Mouse (Mus musculus): ENCODE data around the gene Gm12258. TPM values are rescaled to one million over a fixed set of nuclear protein-coding genes. Genes with fewer than 3 reads are reported as not detected.
A peak's percentile ranks its signal among the peaks of the same experiment; 100 is the strongest.
"Not testable (repeated sequence)": the region's sequence is repeated elsewhere in the genome, so short reads cannot be mapped to it uniquely, and the experiment has no call there.

Gene Gm12258
- total RNA-seq, 1 experiment: 4.7 TPM

DNA sequence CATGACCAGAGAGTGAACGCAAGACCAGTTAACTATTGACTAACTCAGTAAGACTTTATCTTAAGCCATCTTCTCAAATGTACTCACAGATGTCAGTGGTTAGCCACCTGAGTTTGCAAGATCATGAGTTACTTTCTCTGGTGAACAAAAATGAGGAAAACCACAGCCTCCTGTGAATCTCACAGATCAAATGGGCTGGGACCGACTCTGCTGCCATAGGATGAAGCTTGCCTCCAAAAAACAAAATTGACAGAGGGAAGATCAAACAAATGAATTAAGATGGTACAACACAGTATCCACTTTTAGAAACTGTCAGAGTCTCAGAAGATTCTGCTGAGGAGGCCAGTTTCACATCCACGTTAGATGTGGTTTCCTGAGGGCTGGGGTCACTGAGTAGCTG is 17.2 kb upstream of the Gm12258 start:
- H3K36me3 ChIP-seq (ENCODE audit: control insufficient read depth, insufficient read depth, low read length, poor library complexity, severe bottlenecking): no peaks in the 10 kb centered on the region
- DNase-seq (ENCODE audit: low read depth, low spot score): no peak
- TF ChIP-seq MAFK (IDR thresholded peaks at IDR 0.05; ENCODE audit: insufficient read depth, low read depth, low read length) (no peak), HCFC1 (IDR thresholded peaks at IDR 0.05; ENCODE audit: borderline replicate concordance, insufficient read depth, low read length) (no peak), ZC3H11A (IDR thresholded peaks at IDR 0.05; ENCODE audit: borderline replicate concordance, low read depth, low read length) (no peak), ZNF384 (IDR thresholded peaks at IDR 0.05; ENCODE audit: low read depth, low read length) (no peak), CHD2 (IDR thresholded peaks at IDR 0.05; ENCODE audit: low read depth, low read length) (no peak)
- in situ Hi-C loops (cut with MboI; ENCODE audit: low sequenced_read_pairs in 2 of 2, unreplicated experiment in 2 of 2): no loop called here
- H3K4me3 ChIP-seq (ENCODE audit: insufficient read depth in 1 of 2, low read depth in 1 of 2, low read length in 2 of 2, poor library complexity in 1 of 2, severe bottlenecking in 1 of 2): no peak overlapping the region
- H3K4me1 ChIP-seq (ENCODE audit: control insufficient read depth in 2 of 2, insufficient read depth in 2 of 2, low read length in 2 of 2, poor library complexity in 1 of 2): no peaks in the 10 kb centered on the region
- no peak overlapping the region for H3K9ac ChIP-seq (ENCODE audit: insufficient read depth, low read depth, low read length, poor library complexity, severe bottlenecking)
- H3K27ac ChIP-seq (ENCODE audit: insufficient read depth, low read depth, low read length, poor library complexity, severe bottlenecking): no peak overlapping the region
- H3K9me3 ChIP-seq (ENCODE audit: control insufficient read depth, insufficient read depth, low read depth, low read length): no peaks in the 10 kb centered on the region

DNA sequence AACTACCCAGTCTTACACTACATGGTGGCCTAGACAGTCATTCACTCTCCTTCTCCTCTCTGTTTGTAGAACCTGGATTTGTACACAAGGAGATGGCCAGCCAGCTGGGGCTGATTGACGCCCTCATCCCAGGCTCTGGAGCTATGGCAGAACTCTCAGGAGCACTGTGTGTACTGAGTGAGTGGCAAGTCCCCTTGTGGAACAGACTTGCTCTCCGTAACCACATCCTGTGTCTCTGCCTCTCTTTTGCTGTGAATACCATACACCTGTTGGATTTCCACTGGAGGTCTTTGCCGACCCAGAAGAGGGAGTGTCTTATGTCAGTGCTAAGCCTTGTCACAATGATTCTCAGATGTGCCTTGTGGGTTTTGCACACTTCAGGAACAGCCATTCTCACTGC is 14.4 kb upstream of the Gm12258 start:
- in situ Hi-C loops (cut with MboI; ENCODE audit: low sequenced_read_pairs in 2 of 2, unreplicated experiment in 2 of 2); H3K27ac ChIP-seq (ENCODE audit: insufficient read depth, low read depth, low read length, poor library complexity, severe bottlenecking); DNase-seq (ENCODE audit: low read depth, low spot score); H3K9me3 ChIP-seq (ENCODE audit: control insufficient read depth, insufficient read depth, low read depth, low read length); H3K4me3 ChIP-seq (ENCODE audit: insufficient read depth in 1 of 2, low read depth in 1 of 2, low read length in 2 of 2, poor library complexity in 1 of 2, severe bottlenecking in 1 of 2); H3K4me1 ChIP-seq (ENCODE audit: control insufficient read depth in 2 of 2, insufficient read depth in 2 of 2, low read length in 2 of 2, poor library complexity in 1 of 2); H3K9ac ChIP-seq (ENCODE audit: insufficient read depth, low read depth, low read length, poor library complexity, severe bottlenecking); H3K36me3 ChIP-seq (ENCODE audit: control insufficient read depth, insufficient read depth, low read length, poor library complexity, severe bottlenecking): not testable (repeated sequence)

DNA sequence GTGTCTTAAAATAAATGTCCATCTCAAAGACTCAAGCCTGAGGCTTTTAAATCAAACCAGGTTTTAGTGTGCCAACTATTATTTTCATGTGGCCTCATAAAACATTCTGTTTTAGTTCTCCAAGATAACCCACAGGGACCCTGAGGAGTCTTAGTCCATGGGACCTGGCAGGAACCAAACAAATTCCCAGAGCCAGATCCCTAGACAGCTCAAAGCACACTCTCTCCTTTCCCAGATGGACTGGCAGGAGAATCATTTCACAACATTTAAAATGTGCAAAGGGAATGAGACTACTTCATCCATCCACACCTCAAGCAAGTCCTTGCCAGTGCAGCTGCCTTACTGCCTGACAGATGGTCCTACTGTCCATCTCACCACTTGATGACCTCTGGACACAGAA is 8.0 kb upstream of the Gm12258 start, which contains the start of gene Olfr311:
Gene Olfr311, plus strand, starts transcription at position 301 of the 400 bp plus-strand sequence.
- DNase-seq (ENCODE audit: low read depth, low spot score); H3K27ac ChIP-seq (ENCODE audit: insufficient read depth, low read depth, low read length, poor library complexity, severe bottlenecking); H3K4me1 ChIP-seq (ENCODE audit: control insufficient read depth in 2 of 2, insufficient read depth in 2 of 2, low read length in 2 of 2, poor library complexity in 1 of 2); in situ Hi-C loops (cut with MboI; ENCODE audit: low sequenced_read_pairs in 2 of 2, unreplicated experiment in 2 of 2); H3K36me3 ChIP-seq (ENCODE audit: control insufficient read depth, insufficient read depth, low read length, poor library complexity, severe bottlenecking); H3K4me3 ChIP-seq (ENCODE audit: insufficient read depth in 1 of 2, low read depth in 1 of 2, low read length in 2 of 2, poor library complexity in 1 of 2, severe bottlenecking in 1 of 2); H3K9ac ChIP-seq (ENCODE audit: insufficient read depth, low read depth, low read length, poor library complexity, severe bottlenecking); H3K9me3 ChIP-seq (ENCODE audit: control insufficient read depth, insufficient read depth, low read depth, low read length): not testable (repeated sequence)

DNA sequence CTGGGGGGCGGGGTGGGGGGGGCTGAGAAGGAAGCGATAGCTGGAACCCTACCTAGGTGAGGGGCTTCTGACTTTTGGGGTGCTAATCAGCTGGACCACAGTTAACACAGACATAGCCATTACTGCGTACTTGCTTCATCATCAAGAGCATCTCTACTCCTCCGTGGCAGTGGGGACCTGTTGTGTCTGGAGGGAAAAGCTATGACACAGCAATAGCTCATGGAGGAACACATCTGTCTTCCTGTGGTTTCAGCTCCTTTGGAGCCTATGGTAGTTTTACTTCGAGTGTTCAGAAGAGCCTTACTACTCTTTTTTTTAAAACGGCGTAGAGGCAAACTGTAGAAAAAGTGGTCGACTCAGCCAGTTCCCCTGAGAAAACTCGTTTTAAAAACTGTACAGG is 678 bp downstream of the Gm12258 start:
- no peaks in the 10 kb centered on the region for H3K4me1 ChIP-seq (ENCODE audit: control insufficient read depth in 2 of 2, insufficient read depth in 2 of 2, low read length in 2 of 2, poor library complexity in 1 of 2)
- in situ Hi-C loops (cut with MboI; ENCODE audit: low sequenced_read_pairs in 2 of 2, unreplicated experiment in 2 of 2): no loop called here
- peak overlapping the region; percentile 70; the same call in 1 of the 2 replicates for H3K9ac ChIP-seq (ENCODE audit: insufficient read depth, low read depth, low read length, poor library complexity, severe bottlenecking)
- TF ChIP-seq ZNF384 (IDR thresholded peaks at IDR 0.05; ENCODE audit: low read depth, low read length) (no peak), ZC3H11A (IDR thresholded peaks at IDR 0.05; ENCODE audit: borderline replicate concordance, low read depth, low read length) (no peak), HCFC1 (IDR thresholded peaks at IDR 0.05; ENCODE audit: borderline replicate concordance, insufficient read depth, low read length) (no peak), CHD2 (IDR thresholded peaks at IDR 0.05; ENCODE audit: low read depth, low read length) (no peak), MAFK (IDR thresholded peaks at IDR 0.05; ENCODE audit: insufficient read depth, low read depth, low read length) (no peak)
- H3K4me3 ChIP-seq (ENCODE audit: insufficient read depth in 1 of 2, low read depth in 1 of 2, low read length in 2 of 2, poor library complexity in 1 of 2, severe bottlenecking in 1 of 2): peak overlapping the region; percentile 72 to 90
- no peaks in the 10 kb centered on the region for H3K36me3 ChIP-seq (ENCODE audit: control insufficient read depth, insufficient read depth, low read length, poor library complexity, severe bottlenecking)
- no peak overlapping the region for H3K27ac ChIP-seq (ENCODE audit: insufficient read depth, low read depth, low read length, poor library complexity, severe bottlenecking)
- H3K9me3 ChIP-seq (ENCODE audit: control insufficient read depth, insufficient read depth, low read depth, low read length): no peaks in the 10 kb centered on the region
- no peak for DNase-seq (ENCODE audit: low read depth, low spot score)

DNA sequence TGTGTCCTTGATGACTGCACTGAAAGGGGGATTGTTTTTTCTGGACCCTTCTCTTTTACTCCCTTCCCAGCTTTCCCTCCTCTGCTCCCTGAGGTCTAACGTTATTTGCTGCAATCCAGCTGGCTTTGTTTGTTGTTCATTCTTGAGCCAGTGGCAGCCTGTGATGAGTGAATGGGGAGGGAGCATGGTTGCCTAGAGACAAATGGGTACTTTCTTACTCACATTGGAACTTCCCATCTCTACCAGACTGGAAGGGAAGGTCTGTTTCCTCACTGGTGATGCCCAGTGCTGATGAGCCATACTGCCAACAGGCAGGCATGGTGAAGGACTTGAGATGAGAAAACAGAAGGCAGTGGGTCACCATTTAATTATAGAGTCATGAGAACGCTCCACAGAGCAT is 2.8 kb downstream of the Gm12258 start:
- no peak for DNase-seq (ENCODE audit: low read depth, low spot score)
- Histone ChIP-seq H3K9me3 (ENCODE audit: control insufficient read depth, insufficient read depth, low read depth, low read length) (no peaks in the 10 kb centered on the region), H3K9ac (ENCODE audit: insufficient read depth, low read depth, low read length, poor library complexity, severe bottlenecking) (no peak overlapping the region), H3K4me1 (ENCODE audit: control insufficient read depth in 2 of 2, insufficient read depth in 2 of 2, low read length in 2 of 2, poor library complexity in 1 of 2) (no peaks in the 10 kb centered on the region), H3K4me3 (ENCODE audit: insufficient read depth in 1 of 2, low read depth in 1 of 2, low read length in 2 of 2, poor library complexity in 1 of 2, severe bottlenecking in 1 of 2) (no peak overlapping the region), H3K27ac (ENCODE audit: insufficient read depth, low read depth, low read length, poor library complexity, severe bottlenecking) (no peak overlapping the region), H3K36me3 (ENCODE audit: control insufficient read depth, insufficient read depth, low read length, poor library complexity, severe bottlenecking) (peaks cover 4% of the 10 kb centered on the region; the same call in 1 of the 2 replicates)
- in situ Hi-C loops (cut with MboI; ENCODE audit: low sequenced_read_pairs in 2 of 2, unreplicated experiment in 2 of 2): no loop called here
- TF ChIP-seq ZC3H11A (IDR thresholded peaks at IDR 0.05; ENCODE audit: borderline replicate concordance, low read depth, low read length) (no peak), MAFK (IDR thresholded peaks at IDR 0.05; ENCODE audit: insufficient read depth, low read depth, low read length) (no peak), ZNF384 (IDR thresholded peaks at IDR 0.05; ENCODE audit: low read depth, low read length) (no peak), CHD2 (IDR thresholded peaks at IDR 0.05; ENCODE audit: low read depth, low read length) (no peak), HCFC1 (IDR thresholded peaks at IDR 0.05; ENCODE audit: borderline replicate concordance, insufficient read depth, low read length) (no peak)
